Mouse (Mus musculus) thymus, adult 2 months (tissue): ENCODE measurements around the gene Gm16485. TPM values are rescaled to one million over a fixed set of nuclear protein-coding genes. Genes with fewer than 3 reads are reported as not detected.

Source experiments
- DNase-seq: peaks from one replicate; pipeline ENCODE4 v3.0.0; 2021
- H3K27ac ChIP-seq: fragments of 200-500 bp; 2 replicates; pipeline ENCODE4 v1.5.1; 2012; ENCODE audit warnings: low read length, control low read depth; ENCODE audit not compliant: control insufficient read depth, insufficient read depth
- H3K27me3 ChIP-seq: fragments of 200-500 bp; 2 replicates; pipeline ENCODE4 v1.6.1; 2012; ENCODE audit warnings: mild to moderate bottlenecking, low read length, moderate library complexity, mixed read lengths; ENCODE audit not compliant: control insufficient read depth, insufficient read depth
- H3K36me3 ChIP-seq: fragments of 200-500 bp; 2 replicates; pipeline ENCODE4 v1.6.1; 2012; ENCODE audit warnings: mild to moderate bottlenecking, low read length, moderate library complexity; ENCODE audit not compliant: control insufficient read depth, insufficient read depth
- H3K4me1 ChIP-seq: fragments of 200-500 bp; replicated peaks from 2 replicates; pipeline ENCODE4 v1.6.1; 2012; ENCODE audit warnings: low read length; ENCODE audit not compliant: control insufficient read depth, insufficient read depth
- H3K4me3 ChIP-seq: fragments of 200-500 bp; 2 replicates; pipeline ENCODE4 v1.5.1; 2012; ENCODE audit warnings: mild to moderate bottlenecking, low read length, control low read depth, moderate library complexity; ENCODE audit not compliant: control insufficient read depth, insufficient read depth
- CTCF ChIP-seq: fragments of 200-500 bp; IDR thresholded peaks from 2 replicates; pipeline ENCODE4 v1.5.1; 2012; ENCODE audit warnings: mild to moderate bottlenecking, control low read depth, low read length, moderate library complexity, borderline replicate concordance; ENCODE audit not compliant: control insufficient read depth, poor library complexity, insufficient read depth; ENCODE audit errors: extremely low read depth
- POLR2A ChIP-seq: fragments of 200-500 bp; IDR thresholded peaks from 2 replicates; pipeline ENCODE4 v1.6.1; 2012; ENCODE audit warnings: mild to moderate bottlenecking, low read length, control low read depth, moderate library complexity; ENCODE audit not compliant: control insufficient read depth, poor library complexity, insufficient read depth; ENCODE audit errors: extremely low read depth
- WGBS: fragments of 180-500 bp; shearing (Covaris S2); methylation state at CpG from one replicate; pipeline ENCODE4 v1.1.7; 2018; 5-methylcytosine and 5-hydroxymethylcytosine counted together
- polyA plus RNA-seq: library from polyadenylated mRNA; depleted of rRNA; stranded (reverse); fragments of >200 nt; gene quantifications from 2 replicates; pipeline ENCODE4 v1.2.3, GENCODE M21; 2012; rRNA removed

Gm16485 gene
- 0.08 and 0.16 TPM in 2 replicates for polyA plus RNA-seq

DNA sequence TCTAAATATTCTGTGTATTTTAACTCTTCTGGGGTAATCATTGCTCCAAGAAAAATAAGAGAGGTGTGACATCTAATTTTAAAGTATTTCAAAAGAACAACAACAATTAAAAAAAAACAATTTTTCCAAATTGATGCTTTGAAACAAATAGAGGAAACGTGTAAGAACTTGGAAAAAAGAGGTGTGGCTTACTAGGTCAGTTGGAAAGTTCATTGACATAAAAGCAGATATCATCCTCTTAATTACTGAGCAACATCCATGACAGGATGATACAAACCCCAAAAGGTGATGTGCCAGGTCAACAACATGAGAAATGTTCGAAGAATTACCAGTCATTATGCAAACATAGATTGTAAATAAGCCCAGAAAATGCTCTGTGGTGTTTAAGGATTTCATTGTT, at the start of gene Gm16485:
Gene Gm16485, plus strand, starts transcription at position 301 of the 400 bp plus-strand sequence.
- H3K27me3 ChIP-seq: no peaks in the 10 kb centered on the region
- WGBS: 77% methylated on average over 2 of the region's 2 CpGs
- H3K27ac ChIP-seq: no peak within 1 kb of the TSS
- H3K36me3 ChIP-seq: no peaks in the 10 kb centered on the region
- TF ChIP-seq POLR2A: no peak
- no peak for TF ChIP-seq CTCF
- no peak for DNase-seq
- no peaks in the 10 kb centered on the region for H3K4me1 ChIP-seq
- no peak within 1 kb of the TSS for H3K4me3 ChIP-seq

DNA sequence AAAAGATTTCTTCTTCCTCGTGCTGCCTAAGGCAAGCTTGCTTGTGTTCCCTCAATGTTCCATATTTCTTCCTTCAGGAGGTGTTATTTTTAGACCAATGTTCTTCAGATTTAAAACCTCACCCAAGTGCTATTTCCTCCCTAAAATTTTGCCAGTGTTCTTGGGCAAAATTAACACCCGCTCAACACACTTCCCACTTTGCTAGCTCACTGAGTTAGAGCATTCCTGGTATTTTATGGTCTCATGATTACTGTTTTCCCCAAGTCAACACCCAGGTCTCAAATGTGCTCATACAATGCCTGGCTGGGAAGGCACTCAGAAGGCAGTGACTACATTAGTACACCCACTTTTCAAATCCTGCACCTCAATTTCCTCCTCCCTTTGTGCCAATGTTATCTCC, 44.0 kb upstream of the Gm16485 start:
- H3K4me1 ChIP-seq: no peaks in the 10 kb centered on the region
- H3K4me3 ChIP-seq: no peak overlapping the region
- TF ChIP-seq POLR2A (no peak), CTCF (no peak)
- no peaks in the 10 kb centered on the region for H3K36me3 ChIP-seq
- WGBS: 88% methylated on average over 2 of the region's 2 CpGs
- H3K27ac ChIP-seq: no peak overlapping the region
- no peaks in the 10 kb centered on the region for H3K27me3 ChIP-seq
- no peak for DNase-seq

DNA sequence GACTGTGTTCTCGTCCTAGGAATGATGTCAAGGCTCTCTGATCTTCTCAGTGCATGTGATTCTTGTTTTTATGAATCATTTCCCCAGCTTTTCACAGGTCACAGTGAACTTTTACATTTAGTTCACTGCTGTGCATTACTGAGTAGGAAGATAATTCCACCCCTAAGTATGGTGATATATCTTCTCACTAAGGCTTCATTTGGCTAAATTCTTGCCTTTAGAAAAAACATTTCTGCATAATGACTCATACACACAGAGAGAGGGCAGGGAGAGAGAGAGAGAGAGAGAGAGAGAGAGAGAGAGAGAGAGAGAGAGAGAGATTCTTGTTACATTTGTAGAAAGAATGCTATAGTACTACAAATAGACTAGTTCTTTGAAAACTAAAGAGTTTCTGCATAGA, 33.8 kb upstream of the Gm16485 start:
- Histone ChIP-seq H3K4me3 (no peak overlapping the region), H3K27ac (no peak overlapping the region), H3K4me1 (no peaks in the 10 kb centered on the region), H3K36me3 (no peaks in the 10 kb centered on the region), H3K27me3 (no peaks in the 10 kb centered on the region)
- WGBS: 37% methylated on average over 1 of the region's 1 CpGs
- no peak for TF ChIP-seq CTCF
- TF ChIP-seq POLR2A: no peak
- DNase-seq: no peak

DNA sequence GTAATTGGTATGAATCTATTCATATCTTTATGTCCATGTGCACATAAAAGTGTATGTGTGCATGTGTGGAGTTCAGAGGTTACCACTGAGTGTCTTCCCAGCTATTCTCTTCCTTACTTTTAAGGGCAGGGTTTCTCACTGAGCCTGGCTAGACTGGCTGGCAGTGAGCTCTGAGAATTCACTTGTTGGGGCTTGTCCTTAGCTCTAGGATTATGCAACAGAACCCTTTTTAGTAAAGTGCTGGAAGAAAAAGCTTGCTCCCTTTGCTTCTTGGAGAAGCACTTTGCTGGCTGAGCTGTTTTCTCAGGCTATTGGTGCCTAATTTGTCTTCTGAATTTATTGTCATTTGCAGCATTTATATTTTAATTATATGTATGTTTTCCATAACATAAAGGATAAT, 18.3 kb upstream of the Gm16485 start:
- no peak overlapping the region for H3K27ac ChIP-seq
- no peaks in the 10 kb centered on the region for H3K4me1 ChIP-seq
- H3K36me3 ChIP-seq: no peaks in the 10 kb centered on the region
- no peaks in the 10 kb centered on the region for H3K27me3 ChIP-seq
- H3K4me3 ChIP-seq: no peak overlapping the region
- no peak for DNase-seq
- TF ChIP-seq POLR2A (no peak), CTCF (no peak)

DNA sequence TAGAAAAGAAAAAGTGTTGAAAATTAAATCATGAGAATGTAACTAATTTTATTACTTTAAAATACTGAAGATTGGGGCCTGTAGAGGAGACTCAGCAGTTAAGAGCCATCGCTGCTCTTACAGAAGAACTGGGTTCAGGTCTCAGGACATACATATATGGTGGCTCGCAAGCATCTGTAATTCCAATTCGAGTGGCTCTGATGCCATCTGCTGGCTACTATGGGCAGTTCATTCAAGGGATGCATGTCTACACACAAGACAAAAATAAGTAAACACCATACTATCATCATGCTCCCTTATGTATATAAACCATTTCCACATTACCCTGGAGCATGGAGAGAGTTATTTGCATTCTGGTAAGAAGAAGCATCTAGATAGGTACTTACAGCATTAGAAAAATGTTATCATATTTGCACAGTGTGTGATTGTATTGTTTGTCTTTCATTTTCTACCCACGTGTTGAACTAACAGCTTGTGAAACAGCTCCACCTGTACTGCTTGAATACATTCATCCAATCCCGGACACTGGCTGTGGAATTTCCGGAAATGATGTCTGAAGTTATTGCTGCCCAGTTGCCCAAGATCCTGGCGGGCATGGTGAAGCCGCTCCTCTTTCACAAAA, 7.0 kb upstream of the Gm16485 start:
- Histone ChIP-seq H3K4me3 (no peak overlapping the region), H3K4me1 (no peaks in the 10 kb centered on the region), H3K36me3 (no peaks in the 10 kb centered on the region), H3K27ac (no peak overlapping the region), H3K27me3 (no peaks in the 10 kb centered on the region)
- no peak for DNase-seq
- 59% methylated on average over 8 of the region's 8 CpGs for WGBS
- no peak for TF ChIP-seq POLR2A

DNA sequence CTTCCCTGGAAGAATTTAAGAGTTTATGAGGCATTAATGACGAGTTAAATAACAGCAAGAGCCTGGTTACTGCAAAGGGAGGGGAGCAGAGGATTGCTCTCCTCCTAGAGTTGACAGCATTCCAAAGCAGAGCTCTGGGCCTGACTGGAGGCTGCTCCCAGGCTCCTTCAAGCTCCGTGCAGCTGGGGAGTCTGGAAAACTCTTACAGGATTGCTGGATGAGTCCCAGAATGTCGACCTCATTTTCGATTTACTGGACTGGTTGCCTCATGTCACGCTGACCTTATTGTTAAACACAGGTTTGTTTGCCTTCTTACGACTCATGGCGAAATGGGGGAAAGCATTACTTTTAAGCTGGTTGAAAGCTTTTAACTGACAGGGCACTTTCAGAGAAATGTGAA, 1.4 kb upstream of the Gm16485 start:
- TF ChIP-seq CTCF (no peak), POLR2A (no peak)
- H3K36me3 ChIP-seq: no peaks in the 10 kb centered on the region
- no peaks in the 10 kb centered on the region for H3K27me3 ChIP-seq
- no peak overlapping the region for H3K4me3 ChIP-seq
- DNase-seq: no peak
- no peak overlapping the region for H3K27ac ChIP-seq
- no peaks in the 10 kb centered on the region for H3K4me1 ChIP-seq
- WGBS: 82% methylated on average over 7 of the region's 7 CpGs

DNA sequence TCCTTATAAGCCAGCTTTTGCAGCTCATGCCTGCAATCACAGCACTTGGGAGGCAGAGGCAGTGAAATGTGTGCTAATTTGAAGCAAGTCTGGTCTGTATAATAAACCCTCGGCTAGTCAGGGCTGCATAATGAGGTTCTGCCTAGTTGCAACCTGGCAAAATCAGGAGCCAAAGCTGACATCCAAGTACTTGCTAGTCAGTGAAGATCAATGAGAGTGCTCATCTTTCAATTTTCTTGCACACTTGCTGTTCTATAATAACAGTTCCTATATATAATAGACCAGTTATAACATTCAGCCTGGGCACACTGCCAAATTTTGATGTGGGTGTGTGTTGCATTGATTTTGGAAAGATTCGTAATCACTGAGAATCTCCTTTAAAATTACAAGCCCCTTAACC, 6.2 kb downstream of the Gm16485 start:
- Histone ChIP-seq H3K4me3 (no peak overlapping the region), H3K36me3 (no peaks in the 10 kb centered on the region), H3K27ac (no peak overlapping the region), H3K4me1 (no peaks in the 10 kb centered on the region), H3K27me3 (no peaks in the 10 kb centered on the region)
- 82% methylated on average over 2 of the region's 2 CpGs for WGBS
- no peak for DNase-seq
- TF ChIP-seq CTCF: no peak
- TF ChIP-seq POLR2A: no peak
